8 mouse cellular contexts compared by ENCODE assay signal in genomic region chr14:55113975-55114645, GRCm38 (mm10). TPM values are rescaled to one million over a fixed set of nuclear protein-coding genes. Genes with fewer than 3 reads are reported as not detected.
DNase-seq lines count a peak whose midpoint lies in the region; ATAC-seq and TF ChIP-seq lines count a peak whose summit lies in the region.

No protein-coding gene starts in this region.

- no peak overlapping the region for H3K9ac ChIP-seq in intestine, embryonic 14.5 days (ENCODE audit: low read length)
- H3K9ac ChIP-seq in midbrain, embryonic 11.5 days (ENCODE audit: low read length): peak overlapping the region; percentile 69

- no peaks in the 10 kb centered on the region for H3K36me3 ChIP-seq in intestine, embryonic 14.5 days (ENCODE audit: control insufficient read depth, insufficient read depth, low read length)
- no peaks in the 10 kb centered on the region for H3K36me3 ChIP-seq in midbrain, embryonic 11.5 days (ENCODE audit: control insufficient read depth, insufficient read depth, low read length)

- H3K4me3 ChIP-seq in cortical plate, adult 2 months (ENCODE audit: insufficient read depth, low read length): peak overlapping the region; percentile 99
- peak overlapping the region; percentile 64 for H3K4me3 ChIP-seq in intestine, embryonic 14.5 days (ENCODE audit: low read depth, low read length)
- peak overlapping the region; percentile 60 for H3K4me3 ChIP-seq in midbrain, embryonic 11.5 days (ENCODE audit: low read depth, low read length)

- intact Hi-C loops in gastrocnemius, postnatal 36 days (cut with DNase I): no loop called here

- peak; percentile 30 for DNase-seq in layer of hippocampus, adult 9-11 months
- DNase-seq in layer of hippocampus, adult 18-20 months (ENCODE audit: low spot score in 2 of 2): no peak
- DNase-seq in T-cell, adult 2 months (ENCODE audit: low spot score): peak; percentile 34
- DNase-seq in intestine, embryonic 14.5 days (ENCODE audit: low spot score): peak; percentile 64
- peak; percentile 86 for DNase-seq in midbrain, embryonic 11.5 days (ENCODE audit: low spot score, missing footprints)
- DNase-seq in thymus, postnatal 14 days: peak; percentile 51
- no peak for DNase-seq in gastrocnemius, postnatal 36 days

- WGBS in intestine, embryonic 14.5 days: 12% methylated on average over 26 of the region's 26 CpGs
- WGBS in midbrain, embryonic 11.5 days: 12% methylated on average over 26 of the region's 26 CpGs

- peak overlapping the region; percentile 92 for H3K27ac ChIP-seq in cortical plate, adult 2 months (ENCODE audit: insufficient read depth, low read length)
- no peak overlapping the region for H3K27ac ChIP-seq in intestine, embryonic 14.5 days (ENCODE audit: low read depth)
- H3K27ac ChIP-seq in midbrain, embryonic 11.5 days (ENCODE audit: low read depth, low read length): no peak overlapping the region

- TF ChIP-seq CTCF in cortical plate, adult 2 months (IDR thresholded peaks at IDR 0.05; ENCODE audit: extremely low read depth, insufficient read depth, low read length): peak; percentile 24; the same call in 1 of the 2 replicates

- peak overlapping the region; percentile 99 for H3K4me2 ChIP-seq in intestine, embryonic 14.5 days (ENCODE audit: low read length)
- peak overlapping the region; percentile 100 for H3K4me2 ChIP-seq in midbrain, embryonic 11.5 days

- peaks cover 48% of the 10 kb centered on the region for H3K27me3 ChIP-seq in intestine, embryonic 14.5 days (replicated peaks; ENCODE audit: control insufficient read depth, insufficient read depth, low read length)
- peaks cover 39% of the 10 kb centered on the region for H3K27me3 ChIP-seq in midbrain, embryonic 11.5 days (ENCODE audit: control insufficient read depth, insufficient read depth, low read length)

- ATAC-seq in intestine, embryonic 14.5 days (replicated peaks; ENCODE audit: low FRiP score, low TSS enrichment, low read depth): no peak
- ATAC-seq in midbrain, embryonic 11.5 days (ENCODE audit: low FRiP score): no peak

- peaks cover 10% of the 10 kb centered on the region for H3K4me1 ChIP-seq in cortical plate, adult 2 months (ENCODE audit: control insufficient read depth, insufficient read depth, low read length)
- H3K4me1 ChIP-seq in intestine, embryonic 14.5 days (replicated peaks; ENCODE audit: control insufficient read depth, insufficient read depth, low read length): peaks cover 18% of the 10 kb centered on the region
- peaks cover 17% of the 10 kb centered on the region for H3K4me1 ChIP-seq in midbrain, embryonic 11.5 days (ENCODE audit: control insufficient read depth, insufficient read depth, low read length)

- no peak for TF ChIP-seq POLR2A in cortical plate, adult 2 months (IDR thresholded peaks at IDR 0.05; ENCODE audit: extremely low read depth, insufficient read depth, low read length)

- H3K9me3 ChIP-seq in intestine, embryonic 14.5 days (ENCODE audit: control insufficient read depth, low read length): no peaks in the 10 kb centered on the region
- no peaks in the 10 kb centered on the region for H3K9me3 ChIP-seq in midbrain, embryonic 11.5 days (ENCODE audit: control insufficient read depth, low read length)

RNA-seq across cellular contexts. Expression of gene Jph4, which starts 2.6 kb away (rescaled TPM):
- 100 to 1,000 TPM; 423 to 433 TPM for total RNA-seq in layer of hippocampus, adult 18-20 months (2021)
- 244 and 247 TPM in 2 replicates for polyA plus RNA-seq in cortical plate, adult 2 months (2012; rRNA removed)
- 1.7 and 2.0 TPM in 2 replicates for polyA plus RNA-seq in intestine, embryonic 14.5 days (2014; fragmentation: Nextera tagmentation; extraction: Ambion mirVana)
- polyA plus RNA-seq in midbrain, embryonic 11.5 days (2014; fragmentation: Nextera tagmentation; extraction: Ambion mirVana): 2.2 and 2.8 TPM in 2 replicates
- under 1 TPM; 0.17 to 0.23 TPM for total RNA-seq in gastrocnemius, postnatal 36 days (2021)

RNA-seq across cellular contexts. Expression of gene Ap1g2, which starts 7.7 kb away (rescaled TPM):
- total RNA-seq in layer of hippocampus, adult 18-20 months (2021): 10 to 100 TPM; 11.3 to 14.9 TPM
- 14.7 and 15.4 TPM in 2 replicates for polyA plus RNA-seq in cortical plate, adult 2 months (2012; rRNA removed)
- polyA plus RNA-seq in intestine, embryonic 14.5 days (2014; fragmentation: Nextera tagmentation; extraction: Ambion mirVana): 44.7 and 49.8 TPM in 2 replicates
- polyA plus RNA-seq in midbrain, embryonic 11.5 days (2014; fragmentation: Nextera tagmentation; extraction: Ambion mirVana): 9.5 and 10.1 TPM in 2 replicates
- total RNA-seq in gastrocnemius, postnatal 36 days (2021): 1 to 10 TPM; 4.0 to 5.1 TPM

RNA-seq across cellular contexts. Expression of gene Thtpa, which starts 19.5 kb away (rescaled TPM):
- total RNA-seq in layer of hippocampus, adult 18-20 months (2021): 10 to 100 TPM; 17.8 to 18.3 TPM
- polyA plus RNA-seq in cortical plate, adult 2 months (2012; rRNA removed): 13.8 and 14.5 TPM in 2 replicates
- 20.8 and 24.0 TPM in 2 replicates for polyA plus RNA-seq in intestine, embryonic 14.5 days (2014; fragmentation: Nextera tagmentation; extraction: Ambion mirVana)
- polyA plus RNA-seq in midbrain, embryonic 11.5 days (2014; fragmentation: Nextera tagmentation; extraction: Ambion mirVana): 22.0 and 22.7 TPM in 2 replicates
- total RNA-seq in gastrocnemius, postnatal 36 days (2021): 10 to 100 TPM; 10.1 to 13.6 TPM

RNA-seq across cellular contexts. Expression of gene Zfhx2, which starts 22.0 kb away (rescaled TPM):
- 10 to 100 TPM; 52.9 to 58.5 TPM for total RNA-seq in layer of hippocampus, adult 18-20 months (2021)
- 13.0 and 13.1 TPM in 2 replicates for polyA plus RNA-seq in cortical plate, adult 2 months (2012; rRNA removed)
- 5.0 and 5.4 TPM in 2 replicates for polyA plus RNA-seq in intestine, embryonic 14.5 days (2014; fragmentation: Nextera tagmentation; extraction: Ambion mirVana)
- polyA plus RNA-seq in midbrain, embryonic 11.5 days (2014; fragmentation: Nextera tagmentation; extraction: Ambion mirVana): 11.3 and 11.5 TPM in 2 replicates
- 1 to 10 TPM; 3.5 to 3.7 TPM for total RNA-seq in gastrocnemius, postnatal 36 days (2021)

Comparison
In these comparisons a context has a peak if more than half of its experiments do, and no peak if none do; other contexts are left out.
1. DNase-seq: peak in layer of hippocampus, adult 9-11 months (single experiment), T-cell, adult 2 months (single experiment), intestine, embryonic 14.5 days (single experiment), midbrain, embryonic 11.5 days (single experiment) and thymus, postnatal 14 days (single experiment); none in layer of hippocampus, adult 18-20 months (0 of 2) and gastrocnemius, postnatal 36 days (0 of 2).
2. RNA of gene Jph4, which starts 2.6 kb away (polyA plus RNA-seq): 244 to 247 TPM in cortical plate, adult 2 months; 2.2 to 2.8 TPM in midbrain, embryonic 11.5 days and 1.7 to 2.0 TPM in intestine, embryonic 14.5 days; every median in the first group is over 10 times any median in the second.
3. Peak in every context shown above with its lines, with median percentiles within 50 percentile points of each other: H3K4me3 ChIP-seq.